Mouse (Mus musculus) v-Abl transformed pro-B cells (cell line): Measurements from ENCODE around the gene Fam126a.

Experiments used
- in situ Hi-C, 2 experiments: fragments of 400-800 bp; cut with MboI; formaldehyde crosslinking; loops; one replicate each; pipeline ENCODE4 v1.15.1; 2025; ENCODE audit not compliant: unreplicated experiment in 2 of 2

Gene Fam126a

GRCm38 (mm10) chr5:24030579-24030969 is at the start of gene Fam126a:
TSS of gene Fam126a (minus strand) at chr5:24030690.
- in situ Hi-C loops, result loop anchor here in 1 of 2 experiments (25.0 kb wide), 1 partner anchor 643 kb away; no protein-coding TSS in a partner anchor

GRCm38 (mm10) chr5:24078420-24079179 is 48.1 kb upstream of the Fam126a start:
- in situ Hi-C loops, result no loop called here

GRCm38 (mm10) chr5:24077739-24078306 is 47.3 kb upstream of the Fam126a start:
- in situ Hi-C loops, result no loop called here

- in situ Hi-C loops, result no loop called here
Measured at GRCm38 (mm10) chr5:24076986-24077718, 46.7 kb upstream of the Fam126a start.

- in situ Hi-C loops, result no loop called here
Measured at GRCm38 (mm10) chr5:24072031-24072430, 41.5 kb upstream of the Fam126a start.

GRCm38 (mm10) chr5:24068955-24069354 is 38.5 kb upstream of the Fam126a start:
- in situ Hi-C loops, result no loop called here

GRCm38 (mm10) chr5:24063545-24063944 is 33.1 kb upstream of the Fam126a start:
- in situ Hi-C loops, result no loop called here

GRCm38 (mm10) chr5:24063034-24063433 is 32.5 kb upstream of the Fam126a start:
- in situ Hi-C loops, result no loop called here

- in situ Hi-C loops, result no loop called here
Measured at GRCm38 (mm10) chr5:24060949-24061348, 30.5 kb upstream of the Fam126a start.

- in situ Hi-C loops, result loop anchor here in 1 of 2 experiments (5.0 kb wide), 1 partner anchor 165 kb away; no protein-coding TSS in a partner anchor
Measured at GRCm38 (mm10) chr5:24057592-24057991, 27.1 kb upstream of the Fam126a start.

- in situ Hi-C loops, result loop anchor here in 1 of 2 experiments (5.0 kb wide), 1 partner anchor 165 kb away; no protein-coding TSS in a partner anchor
Measured at GRCm38 (mm10) chr5:24056865-24057264, 26.4 kb upstream of the Fam126a start.

GRCm38 (mm10) chr5:24054382-24054781 is 23.9 kb upstream of the Fam126a start:
- in situ Hi-C loops, result loop anchor here in 1 of 2 experiments (5.0 kb wide), 1 partner anchor 162 kb away; no protein-coding TSS in a partner anchor

GRCm38 (mm10) chr5:24053245-24054190 is 23.0 kb upstream of the Fam126a start:
- in situ Hi-C loops, result loop anchor here in 1 of 2 experiments (5.0 kb wide), 1 partner anchor 161 kb away; no protein-coding TSS in a partner anchor

GRCm38 (mm10) chr5:24051755-24052675 is 21.5 kb upstream of the Fam126a start:
- in situ Hi-C loops, result loop anchor here in 1 of 2 experiments (5.0 kb wide), 1 partner anchor 160 kb away; no protein-coding TSS in a partner anchor

GRCm38 (mm10) chr5:24047821-24048220 is 17.3 kb upstream of the Fam126a start:
- in situ Hi-C loops, result loop anchor here in 1 of 2 experiments (25.0 kb wide), 1 partner anchor 661 kb away; no protein-coding TSS in a partner anchor

GRCm38 (mm10) chr5:24047001-24047400 is 16.5 kb upstream of the Fam126a start:
- in situ Hi-C loops, result loop anchor here in 1 of 2 experiments (25.0 kb wide), 1 partner anchor 660 kb away; no protein-coding TSS in a partner anchor

GRCm38 (mm10) chr5:24045998-24046631 is 15.6 kb upstream of the Fam126a start:
- in situ Hi-C loops, result loop anchor here in 1 of 2 experiments (25.0 kb wide), 1 partner anchor 659 kb away; no protein-coding TSS in a partner anchor

- in situ Hi-C loops, result loop anchor here in 1 of 2 experiments (25.0 kb wide), 1 partner anchor 657 kb away; no protein-coding TSS in a partner anchor
Measured at GRCm38 (mm10) chr5:24044387-24044786, 13.9 kb upstream of the Fam126a start.
